Mouse (Mus musculus): ENCODE data around the gene Rhebl1.
"Not testable (repeated sequence)": the region's sequence is repeated elsewhere in the genome, so short reads cannot be mapped to it uniquely, and the experiment has no call there.

Gene Rhebl1

GRCm38 (mm10) chr15:98893940-98894745 is at the start of gene Rhebl1:
Rhebl1 (minus strand) TSS chr15:98894540.
- DNase-seq (ENCODE audit: inconsistent age in 2 of 2, low spot score in 1 of 2) = peak; percentile 60 to 84

- DNase-seq (ENCODE audit: inconsistent age in 2 of 2, low spot score in 1 of 2) = no peak
These were observed 48.8 kb upstream of the Rhebl1 start for GRCm38 (mm10) chr15:98943133-98943532.

DNA sequence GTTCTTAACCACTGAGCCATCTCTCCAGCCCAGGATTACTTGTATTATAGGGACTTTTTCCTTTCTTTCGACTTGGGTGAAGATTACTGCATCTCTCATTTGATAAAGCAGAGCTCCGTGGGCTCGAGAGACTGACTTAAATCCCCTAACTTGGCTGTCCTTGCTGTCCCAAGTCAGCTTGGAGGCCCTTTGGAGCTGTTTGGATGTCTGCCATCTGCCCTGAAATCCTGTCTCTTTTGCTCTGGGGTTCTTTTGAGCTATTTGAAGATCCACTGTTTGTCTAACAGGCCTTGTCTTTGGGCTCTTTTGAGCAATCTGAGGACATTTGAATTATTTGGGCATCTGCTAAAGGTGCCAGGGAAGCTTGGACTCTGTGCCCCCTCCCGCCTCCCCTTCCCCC is 47.7 kb upstream of the Rhebl1 start:
- DNase-seq (ENCODE audit: inconsistent age in 2 of 2, low spot score in 1 of 2) = peak; percentile 42 to 75

GRCm38 (mm10) chr15:98941539-98941938 is 47.2 kb upstream of the Rhebl1 start:
- DNase-seq (ENCODE audit: inconsistent age in 2 of 2, low spot score in 1 of 2) = no peak

- DNase-seq (ENCODE audit: inconsistent age in 2 of 2, low spot score in 1 of 2) = peak; percentile 65 to 82
These were observed 46.5 kb upstream of the Rhebl1 start for GRCm38 (mm10) chr15:98940816-98941215.

GRCm38 (mm10) chr15:98934217-98934839 is 40.0 kb upstream of the Rhebl1 start, which contains the start of gene Tuba1b:
Tuba1b (minus strand) TSS chr15:98934565.
- DNase-seq (ENCODE audit: inconsistent age in 2 of 2, low spot score in 1 of 2) = peak; percentile 95 to 97

GRCm38 (mm10) chr15:98933833-98934216 is 39.5 kb upstream of the Rhebl1 start:
- peak; percentile 96 to 98 for DNase-seq (ENCODE audit: inconsistent age in 2 of 2, low spot score in 1 of 2)

GRCm38 (mm10) chr15:98933004-98933671 is 38.8 kb upstream of the Rhebl1 start:
- peak in 1 of 2 experiments; percentile 66 for DNase-seq (ENCODE audit: inconsistent age in 2 of 2, low spot score in 1 of 2)

GRCm38 (mm10) chr15:98930998-98931397 is 36.7 kb upstream of the Rhebl1 start:
- no peak for DNase-seq (ENCODE audit: inconsistent age in 2 of 2, low spot score in 1 of 2)

DNA sequence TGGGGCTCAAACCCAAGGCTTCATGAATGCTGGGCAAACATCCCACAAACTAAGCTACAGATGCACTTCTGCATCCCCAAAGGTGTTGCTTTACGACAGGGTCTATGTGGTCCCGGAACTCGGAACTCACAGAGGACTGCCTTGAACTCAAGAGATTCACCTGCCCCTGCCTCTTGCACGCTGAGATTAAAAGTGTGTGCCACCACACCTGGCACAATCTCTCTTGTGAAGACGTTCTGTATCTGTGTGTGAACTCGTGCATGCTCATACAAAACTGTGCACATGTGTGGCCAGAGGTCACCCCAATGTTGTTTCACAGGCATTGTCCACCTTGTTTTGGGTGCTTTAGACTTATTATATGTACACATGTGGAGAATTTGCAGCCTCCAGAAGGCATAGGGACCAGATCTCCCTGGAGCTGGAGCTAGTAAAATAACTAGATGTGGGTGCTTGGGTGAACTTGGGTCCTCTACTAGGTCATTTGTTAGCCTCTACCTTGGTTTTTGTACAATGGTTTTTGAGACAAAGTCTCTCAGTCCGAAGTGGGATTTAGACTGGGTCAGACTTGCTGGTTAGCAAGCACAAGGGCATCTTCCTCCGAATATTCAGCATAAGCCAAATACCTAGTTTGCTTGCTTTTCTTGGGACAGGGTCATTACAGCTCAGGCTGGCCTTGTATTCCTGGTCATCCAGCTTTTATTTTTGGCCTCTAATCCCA is 35.8 kb upstream of the Rhebl1 start:
- no peak for DNase-seq (ENCODE audit: inconsistent age in 2 of 2, low spot score in 1 of 2)

DNA sequence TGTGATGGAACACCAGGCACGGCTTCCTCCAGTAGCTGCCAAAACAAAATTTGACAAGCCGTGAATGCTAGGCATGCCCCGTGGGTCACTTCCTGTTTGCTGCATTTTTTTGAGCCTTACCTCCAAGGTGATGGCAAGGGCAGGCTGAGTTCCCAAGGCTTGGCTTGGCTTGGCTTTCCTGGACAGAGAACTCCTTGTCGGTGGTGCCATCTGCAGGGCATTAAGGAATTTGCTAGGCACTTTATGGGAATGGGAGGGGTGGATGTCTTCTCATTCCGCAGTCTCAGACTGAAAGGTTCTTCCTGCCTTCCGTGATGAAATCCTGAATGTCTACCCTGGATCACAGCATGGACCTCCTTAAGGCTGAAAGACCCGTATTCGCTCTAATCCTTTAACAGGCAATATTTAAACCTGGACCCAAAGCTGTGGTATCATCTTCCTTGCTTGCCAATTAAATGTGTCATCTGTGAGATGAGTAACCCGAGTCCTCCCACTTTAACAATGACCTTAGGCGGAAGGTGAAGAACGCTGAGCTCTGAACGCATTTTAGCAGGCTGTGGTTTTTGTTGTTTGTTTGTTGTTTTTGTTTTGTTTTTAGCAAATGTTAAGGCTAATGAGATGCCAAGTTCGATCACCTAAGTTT is 34.4 kb upstream of the Rhebl1 start:
- DNase-seq (ENCODE audit: inconsistent age in 2 of 2, low spot score in 1 of 2) = peak; percentile 81 to 95

DNA sequence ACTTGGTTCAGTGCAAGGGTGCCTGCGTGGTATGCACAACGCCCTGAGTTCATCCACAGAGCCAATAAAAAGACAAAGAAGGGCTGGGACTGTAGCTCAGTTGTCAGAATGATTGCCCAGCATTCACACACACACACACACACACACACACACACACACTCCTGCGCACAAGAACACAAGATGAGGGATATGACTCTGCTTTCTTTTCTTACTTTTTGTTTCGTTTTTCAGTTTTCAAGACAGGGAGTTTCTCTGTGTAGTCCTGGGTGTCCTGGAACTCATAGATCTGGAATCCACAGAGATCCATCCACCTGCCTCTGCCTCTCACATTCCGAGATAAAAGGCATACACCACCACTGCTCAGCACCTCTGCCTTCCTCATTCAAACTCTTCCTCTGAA is 33.2 kb upstream of the Rhebl1 start:
- DNase-seq (ENCODE audit: inconsistent age in 2 of 2, low spot score in 1 of 2) = no peak

GRCm38 (mm10) chr15:98924682-98925081 is 30.3 kb upstream of the Rhebl1 start:
- DNase-seq (ENCODE audit: inconsistent age in 2 of 2, low spot score in 1 of 2) = peak in 1 of 2 experiments; percentile 56

DNA sequence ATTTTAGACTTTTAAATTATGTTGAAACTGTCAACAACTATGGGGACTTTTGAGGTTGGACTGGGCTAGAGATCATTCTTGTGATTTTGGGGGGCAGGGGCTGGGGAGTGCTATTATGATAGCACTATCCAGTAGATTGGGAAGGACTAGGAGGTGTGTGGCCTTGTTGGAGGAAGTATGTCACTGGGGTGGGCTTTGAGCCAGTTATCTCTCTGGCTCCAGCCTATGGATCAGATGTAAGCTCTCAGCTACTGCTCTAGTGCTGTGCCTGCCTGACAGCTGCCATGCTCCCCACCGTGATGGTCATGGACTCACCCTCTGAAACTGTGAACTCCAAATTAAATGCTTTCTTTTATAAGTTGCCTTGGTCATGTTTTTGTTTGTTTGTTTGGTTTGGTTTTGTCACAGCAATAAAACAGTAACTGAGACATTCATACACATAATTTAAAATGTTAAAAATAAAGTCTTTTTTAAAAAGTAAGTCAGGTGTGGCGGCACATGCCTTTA is 28.7 kb upstream of the Rhebl1 start:
- DNase-seq (ENCODE audit: inconsistent age in 2 of 2, low spot score in 1 of 2) = no peak

DNA sequence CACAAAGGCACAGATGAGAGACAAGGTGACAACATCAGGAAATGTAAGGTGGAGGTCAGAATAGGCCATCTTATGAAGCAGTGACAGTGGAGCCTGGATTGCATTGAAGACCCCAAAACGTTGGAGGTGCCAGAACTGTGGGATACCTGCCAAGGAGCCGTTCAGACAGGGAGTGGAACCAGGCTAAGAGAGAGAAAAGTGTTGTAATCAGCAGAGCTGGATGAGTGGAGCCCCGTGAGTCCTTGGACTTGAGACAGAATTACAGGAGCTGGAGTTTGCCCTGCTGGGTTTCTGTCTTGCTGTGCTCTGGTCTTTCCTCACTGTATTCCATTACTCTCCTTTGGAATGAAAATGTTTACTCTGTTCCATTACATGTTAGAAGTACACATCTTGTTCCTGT is 28.2 kb upstream of the Rhebl1 start:
- DNase-seq (ENCODE audit: inconsistent age in 2 of 2, low spot score in 1 of 2) = peak in 1 of 2 experiments; percentile 73

DNA sequence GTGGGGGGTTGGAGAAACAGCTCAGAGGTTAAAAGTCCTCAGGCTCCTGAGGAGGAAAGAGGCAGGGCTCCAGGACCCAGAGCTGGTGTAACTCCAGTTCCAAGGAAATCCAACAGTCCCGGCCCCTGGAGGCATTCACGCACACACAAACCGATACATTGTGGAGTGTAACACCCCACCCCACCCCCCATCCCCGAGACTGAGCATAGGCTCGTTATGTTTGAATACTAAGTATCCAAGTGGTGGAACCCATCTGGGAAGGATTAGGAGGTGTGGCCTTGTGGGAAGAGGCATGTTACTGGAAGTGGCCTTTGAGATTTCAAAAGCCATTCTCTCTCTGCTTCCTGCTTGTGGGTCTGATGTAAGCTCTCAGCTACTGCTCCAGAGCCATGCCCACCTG is 27.2 kb upstream of the Rhebl1 start:
- DNase-seq (ENCODE audit: inconsistent age in 2 of 2, low spot score in 1 of 2) = no peak

GRCm38 (mm10) chr15:98918499-98918895 is 24.2 kb upstream of the Rhebl1 start:
- DNase-seq (ENCODE audit: inconsistent age in 2 of 2, low spot score in 1 of 2) = not testable (repeated sequence)

DNA sequence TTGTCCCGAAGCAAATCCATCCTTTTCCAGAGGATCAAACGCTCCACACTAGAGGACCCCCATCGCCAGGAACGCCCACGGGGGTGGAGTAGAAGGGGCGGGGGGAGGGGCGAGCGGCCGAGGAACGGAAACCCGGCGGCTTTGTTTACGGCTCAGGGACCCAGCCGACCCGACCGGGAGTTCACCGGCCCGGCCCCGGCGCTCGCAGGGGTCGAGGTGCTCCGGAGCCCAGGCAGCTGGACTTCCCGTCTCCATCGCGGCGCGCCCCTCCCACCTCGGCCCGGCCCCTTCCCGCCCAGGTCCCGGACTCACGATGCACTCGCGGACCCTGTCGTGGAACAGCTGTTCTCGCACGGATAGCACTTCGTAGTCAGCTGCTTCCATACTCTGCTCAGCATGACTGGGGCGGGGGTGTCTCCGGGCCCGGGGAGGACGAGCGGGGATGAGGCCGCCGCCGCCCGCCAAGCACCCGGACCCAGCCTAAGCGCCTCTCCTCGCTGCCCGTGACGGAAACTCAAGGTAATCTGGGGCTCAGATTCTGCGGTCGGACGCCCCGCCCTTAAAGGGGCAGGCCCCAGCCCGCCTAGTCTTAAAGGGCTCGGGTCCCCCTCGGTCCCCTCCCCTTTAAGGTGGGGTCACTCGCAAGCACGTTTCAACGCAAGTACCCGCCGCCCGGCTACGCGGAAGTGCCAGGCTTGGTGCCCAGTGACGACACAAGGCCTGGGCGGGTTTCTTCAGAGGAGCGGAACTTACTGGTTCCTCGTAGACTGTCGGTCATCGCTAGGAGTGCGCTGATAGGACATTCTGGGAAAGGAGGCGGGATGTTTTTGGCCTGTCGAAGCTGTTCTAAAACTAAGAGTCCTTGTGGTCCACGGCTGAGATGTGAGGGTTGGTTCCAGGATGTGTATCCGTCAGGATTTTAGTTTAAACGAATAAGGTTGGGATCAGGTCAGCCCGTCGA is 23.5 kb upstream of the Rhebl1 start, which contains the start of gene Lmbr1l:
Lmbr1l (minus strand) TSS at position 694 of the 961 bp plus-strand sequence.
- peak; percentile 100 for DNase-seq (ENCODE audit: inconsistent age in 2 of 2, low spot score in 1 of 2)

DNA sequence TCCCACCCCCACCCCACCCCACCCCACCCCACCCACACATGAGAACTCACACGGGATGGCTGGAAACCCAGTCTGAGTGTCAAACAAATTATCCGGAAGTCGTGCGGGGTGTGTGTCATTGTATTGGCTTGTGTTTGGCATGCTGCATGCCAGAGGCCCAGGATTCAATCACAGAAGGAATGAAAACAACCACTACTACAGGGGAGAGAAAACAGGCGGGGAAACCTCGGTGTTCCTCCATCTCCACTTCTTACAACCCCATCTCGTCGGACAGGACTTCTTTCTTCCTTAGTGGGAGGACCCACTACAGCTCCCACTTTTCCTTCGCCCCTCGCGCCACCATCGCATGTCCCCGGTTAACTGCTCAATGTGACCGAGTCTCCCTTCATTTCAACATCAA is 22.8 kb upstream of the Rhebl1 start:
- peak; percentile 42 to 82 for DNase-seq (ENCODE audit: inconsistent age in 2 of 2, low spot score in 1 of 2)

Measured in adrenal gland, adult (tissue).